Mouse (Mus musculus): ENCODE results near the gene Cmtm8. TPM values are rescaled to one million over a fixed set of nuclear protein-coding genes. Genes with fewer than 3 reads are reported as not detected.

Gene Cmtm8
- polyA plus RNA-seq, 1 experiment from 2014 or later: 10.9 TPM

GRCm38 (mm10) chr9:114752311-114752710 is 91.6 kb downstream of the Cmtm8 start:
- peak overlapping the region; percentile 61; the same call in 1 of the 2 replicates for H3K27ac ChIP-seq (replicated peaks)
- H3K27me3 ChIP-seq (replicated peaks): no peaks in the 10 kb centered on the region
- H3K9me3 ChIP-seq (replicated peaks): no peaks in the 10 kb centered on the region
- 76% methylated on average over 9 of the region's 9 CpGs for WGBS
- peak; percentile 15 for ATAC-seq (ENCODE audit: low FRiP score)
- peak overlapping the region; percentile 67 for H3K4me2 ChIP-seq
- peaks cover 9% of the 10 kb centered on the region for H3K36me3 ChIP-seq
- peaks cover 12% of the 10 kb centered on the region for H3K4me1 ChIP-seq
- H3K4me3 ChIP-seq (replicated peaks): peak overlapping the region; percentile 45; the same call in 1 of the 2 replicates
- H3K9ac ChIP-seq (replicated peaks): no peak overlapping the region

- H3K4me1 ChIP-seq: peaks cover 12% of the 10 kb centered on the region
- no peak for ATAC-seq (ENCODE audit: low FRiP score)
- 79% methylated on average over 3 of the region's 3 CpGs for WGBS
Observed at GRCm38 (mm10) chr9:114751582-114751981, 92.4 kb downstream of the Cmtm8 start.

GRCm38 (mm10) chr9:114747466-114747865 is 96.5 kb downstream of the Cmtm8 start:
- Histone ChIP-seq H3K4me2 (no peak overlapping the region), H3K4me3 (replicated peaks) (no peak overlapping the region), H3K36me3 (peaks cover 19% of the 10 kb centered on the region), H3K9ac (replicated peaks) (no peak overlapping the region), H3K27me3 (replicated peaks) (no peaks in the 10 kb centered on the region), H3K4me1 (peaks cover 3% of the 10 kb centered on the region), H3K27ac (replicated peaks) (no peak overlapping the region), H3K9me3 (replicated peaks) (no peaks in the 10 kb centered on the region)
- ATAC-seq (ENCODE audit: low FRiP score): no peak
- WGBS: 83% methylated on average over 12 of the region's 12 CpGs

More at GRCm38 (mm10) chr9:114751582-114751981, 92.4 kb downstream of the Cmtm8 start:
- Histone ChIP-seq H3K36me3 (peaks cover 16% of the 10 kb centered on the region), H3K27me3 (replicated peaks) (no peaks in the 10 kb centered on the region), H3K4me3 (replicated peaks) (no peak overlapping the region), H3K9me3 (replicated peaks) (no peaks in the 10 kb centered on the region), H3K4me2 (no peak overlapping the region), H3K27ac (replicated peaks) (no peak overlapping the region), H3K9ac (replicated peaks) (no peak overlapping the region)

GRCm38 (mm10) chr9:114747012-114747411 is 96.9 kb downstream of the Cmtm8 start:
- H3K36me3 ChIP-seq: peaks cover 19% of the 10 kb centered on the region
- no peak for ATAC-seq (ENCODE audit: low FRiP score)
- H3K9me3 ChIP-seq (replicated peaks): no peaks in the 10 kb centered on the region
- no peak overlapping the region for H3K27ac ChIP-seq (replicated peaks)
- H3K9ac ChIP-seq (replicated peaks): no peak overlapping the region
- no peak overlapping the region for H3K4me2 ChIP-seq
- no peaks in the 10 kb centered on the region for H3K27me3 ChIP-seq (replicated peaks)
- no peaks in the 10 kb centered on the region for H3K4me1 ChIP-seq
- WGBS: 77% methylated on average over 10 of the region's 10 CpGs
- no peak overlapping the region for H3K4me3 ChIP-seq (replicated peaks)

- Histone ChIP-seq H3K4me3 (replicated peaks) (no peak overlapping the region), H3K9me3 (replicated peaks) (no peaks in the 10 kb centered on the region), H3K36me3 (peaks cover 19% of the 10 kb centered on the region), H3K27ac (replicated peaks) (no peak overlapping the region), H3K4me2 (no peak overlapping the region), H3K9ac (replicated peaks) (no peak overlapping the region), H3K4me1 (no peaks in the 10 kb centered on the region), H3K27me3 (replicated peaks) (no peaks in the 10 kb centered on the region)
- ATAC-seq (ENCODE audit: low FRiP score): no peak
- 84% methylated on average over 4 of the region's 4 CpGs for WGBS
Observed at GRCm38 (mm10) chr9:114745654-114746053, 98.3 kb downstream of the Cmtm8 start.

- 87% methylated on average over 4 of the region's 4 CpGs for WGBS
- no peaks in the 10 kb centered on the region for H3K27me3 ChIP-seq (replicated peaks)
- H3K9ac ChIP-seq (replicated peaks): no peak overlapping the region
- no peaks in the 10 kb centered on the region for H3K4me1 ChIP-seq
- H3K4me2 ChIP-seq: no peak overlapping the region
- H3K36me3 ChIP-seq: peaks cover 19% of the 10 kb centered on the region
- H3K4me3 ChIP-seq (replicated peaks): no peak overlapping the region
- no peak for ATAC-seq (ENCODE audit: low FRiP score)
- H3K27ac ChIP-seq (replicated peaks): no peak overlapping the region
- H3K9me3 ChIP-seq (replicated peaks): no peaks in the 10 kb centered on the region
Observed at GRCm38 (mm10) chr9:114745163-114745562, 98.8 kb downstream of the Cmtm8 start.

GRCm38 (mm10) chr9:114742731-114743130 is 101.2 kb downstream of the Cmtm8 start:
- whole genome bisulfite sequencing: 91% methylated on average over 2 of the region's 2 CpGs
- Histone ChIP-seq H3K27me3 (replicated peaks) (no peaks in the 10 kb centered on the region), H3K9me3 (replicated peaks) (no peaks in the 10 kb centered on the region), H3K36me3 (peaks cover 12% of the 10 kb centered on the region), H3K4me3 (replicated peaks) (no peak overlapping the region), H3K4me1 (no peaks in the 10 kb centered on the region), H3K9ac (replicated peaks) (no peak overlapping the region), H3K27ac (replicated peaks) (no peak overlapping the region), H3K4me2 (no peak overlapping the region)
- no peak for ATAC-seq (ENCODE audit: low FRiP score)

GRCm38 (mm10) chr9:114740336-114740735 is 103.6 kb downstream of the Cmtm8 start:
- ATAC-seq (ENCODE audit: low FRiP score): no peak
- Histone ChIP-seq H3K9ac (replicated peaks) (no peak overlapping the region), H3K4me3 (replicated peaks) (no peak overlapping the region), H3K4me2 (no peak overlapping the region), H3K9me3 (replicated peaks) (no peaks in the 10 kb centered on the region), H3K4me1 (no peaks in the 10 kb centered on the region), H3K27me3 (replicated peaks) (no peaks in the 10 kb centered on the region), H3K36me3 (no peaks in the 10 kb centered on the region), H3K27ac (replicated peaks) (no peak overlapping the region)
- 95% methylated on average over 9 of the region's 9 CpGs for WGBS

Other genes starting within 250 kb of the Cmtm8 start
- gene Cnot10, start 204.0 kb downstream of the Cmtm8 start, polyA plus RNA-seq (2015; fragmentation: Nextera tagmentation; extraction: Ambion mirVana): 54.2 and 57.8 TPM in 2 replicates
- gene Dync1li1, start 155.4 kb downstream of the Cmtm8 start, polyA plus RNA-seq (2015; fragmentation: Nextera tagmentation; extraction: Ambion mirVana): 124 and 140 TPM in 2 replicates
- 17.9 and 29.2 TPM in 2 replicates for gene Cmtm6, start 113.0 kb downstream of the Cmtm8 start, polyA plus RNA-seq (2015; fragmentation: Nextera tagmentation; extraction: Ambion mirVana)
- gene Cmtm7, start 62.3 kb downstream of the Cmtm8 start, polyA plus RNA-seq (2015; fragmentation: Nextera tagmentation; extraction: Ambion mirVana): 13.0 and 71.4 TPM in 2 replicates
- gene Gpd1l, start 89.8 kb upstream of the Cmtm8 start, polyA plus RNA-seq (2015; fragmentation: Nextera tagmentation; extraction: Ambion mirVana): 39.8 and 40.8 TPM in 2 replicates
- 3.1 and 8.1 TPM in 2 replicates for gene Osbpl10, start 134.4 kb upstream of the Cmtm8 start, polyA plus RNA-seq (2015; fragmentation: Nextera tagmentation; extraction: Ambion mirVana)
- 186 and 258 TPM in 2 replicates for gene Rps27rt, start 138.6 kb upstream of the Cmtm8 start, polyA plus RNA-seq (2015; fragmentation: Nextera tagmentation; extraction: Ambion mirVana)

Measured in neural tube, embryonic 15.5 days (tissue).